Mouse (Mus musculus) right cerebral cortex, postnatal 10 days (tissue): ENCODE measurements around the gene Coro1c.

ENCODE experiments used
- DNase-seq, 2 experiments: peaks; one replicate each; pipeline ENCODE4 v3.0.0; 2021; ENCODE audit warnings: low spot score in 2 of 2

Gene Coro1c

DNA sequence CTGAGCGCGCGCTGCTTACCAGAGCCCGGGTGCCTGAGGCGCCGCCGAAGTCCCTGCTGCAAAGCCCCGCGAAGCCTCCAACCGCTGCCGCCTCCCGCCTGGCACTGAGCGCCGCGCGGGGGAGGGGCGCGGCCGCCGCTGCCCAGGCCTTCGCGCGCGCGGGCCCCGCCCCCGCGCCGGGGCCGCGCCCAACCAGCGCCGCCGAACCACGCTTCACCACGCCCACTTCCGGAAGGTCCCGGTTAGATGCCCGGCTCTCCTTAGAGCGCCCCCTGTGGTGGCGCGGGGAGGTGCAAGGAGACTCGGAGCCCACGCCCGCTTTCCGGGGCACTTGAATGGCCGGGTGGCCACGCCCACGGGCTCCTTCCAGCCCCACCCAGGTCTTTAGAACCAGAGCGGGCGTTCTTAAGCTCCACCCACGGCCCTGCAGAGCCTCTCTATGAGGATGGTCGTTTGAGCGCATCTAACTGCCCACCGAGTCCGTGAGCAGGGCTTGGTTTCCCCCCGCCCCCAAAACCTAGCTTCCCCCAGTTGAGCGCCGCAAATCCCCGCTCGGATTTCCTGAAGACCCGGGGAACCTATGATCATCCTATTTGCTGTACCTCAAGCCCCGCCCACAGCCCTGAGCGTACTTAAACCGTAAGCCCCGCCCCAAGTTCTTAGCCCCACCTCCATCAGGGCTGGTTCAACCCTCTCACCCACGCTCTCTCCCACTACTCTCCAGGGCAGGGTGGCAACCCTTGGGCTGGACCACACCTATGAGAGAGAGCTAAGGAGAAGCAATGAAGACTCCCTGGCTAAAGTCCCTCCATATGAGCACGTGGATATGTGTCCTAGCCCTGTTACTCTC is at the start of gene Coro1c:
Gene Coro1c, minus strand, starts transcription at position 167 of the 850 bp plus-strand sequence.
- DNase-seq: peak; percentile 97 to 98

DNA sequence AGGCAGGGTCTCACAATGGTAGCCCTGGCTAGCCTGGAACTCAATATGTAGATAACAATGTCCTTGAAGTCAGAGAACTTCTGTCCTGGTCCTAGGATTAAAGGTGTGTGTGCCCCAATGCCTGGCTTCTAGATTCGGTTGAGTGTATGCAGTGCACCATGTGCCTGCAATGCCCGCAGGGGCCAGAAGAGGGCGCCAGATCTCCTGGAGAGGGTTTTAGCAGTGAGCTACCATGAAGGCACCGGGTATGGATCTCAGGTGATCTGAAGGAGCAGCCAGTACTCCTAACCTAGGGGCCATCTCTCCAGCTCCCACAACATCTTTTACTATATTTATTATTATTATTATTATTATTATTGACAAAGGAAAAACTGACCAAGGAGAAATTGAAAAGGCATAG is 48.0 kb upstream of the Coro1c start:
- DNase-seq: peak; percentile 73 to 88

DNA sequence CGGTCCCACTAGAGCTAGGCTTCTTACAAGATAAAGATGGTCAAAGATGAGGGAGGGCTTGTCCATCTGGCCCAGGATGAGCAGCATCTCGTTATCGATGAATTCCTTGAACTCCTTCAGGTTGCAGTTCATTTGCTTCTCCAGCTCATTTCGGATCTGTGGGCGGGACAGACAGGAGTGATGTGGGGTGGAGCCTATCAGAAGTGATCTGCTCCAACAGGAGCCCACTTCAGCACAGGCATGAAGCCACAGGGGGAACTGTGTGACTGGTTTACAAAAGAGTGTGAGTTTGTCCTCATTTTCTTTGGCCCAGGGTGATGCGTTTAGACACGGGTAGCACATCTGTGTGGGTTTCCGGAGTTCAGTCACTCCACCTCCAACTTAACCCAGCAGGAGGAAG is 47.1 kb upstream of the Coro1c start:
- DNase-seq: no peak

DNA sequence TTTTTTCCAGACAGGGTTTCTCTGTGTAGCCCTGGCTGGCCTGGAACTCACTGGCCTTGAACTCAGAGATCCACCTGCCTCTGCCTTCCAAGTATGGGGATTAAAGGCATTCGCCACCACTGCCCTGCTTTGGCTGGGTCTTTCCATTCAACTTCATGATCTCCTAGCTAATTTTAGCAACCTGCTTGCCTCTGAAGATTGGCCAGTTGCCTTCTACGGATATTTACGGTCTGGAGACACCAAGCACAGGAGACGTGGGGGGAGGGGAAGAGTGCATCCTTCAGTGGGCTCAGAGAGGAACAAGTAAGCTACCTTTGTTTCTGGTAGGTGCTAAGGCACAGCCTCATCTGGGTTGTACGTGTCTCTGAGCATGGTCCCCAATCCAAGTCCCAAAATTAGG is 46.7 kb upstream of the Coro1c start:
- no peak for DNase-seq

DNA sequence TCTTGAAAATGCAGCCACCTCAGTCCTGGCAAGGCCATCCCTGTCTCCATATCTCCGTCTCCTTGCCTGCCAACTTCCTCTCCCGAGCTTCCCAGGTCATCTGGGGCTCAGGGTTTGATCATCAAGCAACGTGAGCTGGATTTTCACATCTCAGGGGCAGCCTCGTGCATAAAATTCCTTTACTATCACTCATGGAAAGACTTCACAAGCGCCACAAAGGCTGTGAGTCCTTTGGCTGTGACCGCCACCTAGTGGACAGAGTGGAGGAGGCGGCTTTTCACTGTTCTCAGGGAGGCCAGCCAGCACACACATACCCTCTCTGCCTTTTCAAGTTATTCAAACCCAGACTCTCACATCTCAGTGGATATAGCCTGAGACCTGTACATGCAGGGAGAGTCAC is 45.9 kb upstream of the Coro1c start:
- peak; percentile 86 to 91 for DNase-seq

DNA sequence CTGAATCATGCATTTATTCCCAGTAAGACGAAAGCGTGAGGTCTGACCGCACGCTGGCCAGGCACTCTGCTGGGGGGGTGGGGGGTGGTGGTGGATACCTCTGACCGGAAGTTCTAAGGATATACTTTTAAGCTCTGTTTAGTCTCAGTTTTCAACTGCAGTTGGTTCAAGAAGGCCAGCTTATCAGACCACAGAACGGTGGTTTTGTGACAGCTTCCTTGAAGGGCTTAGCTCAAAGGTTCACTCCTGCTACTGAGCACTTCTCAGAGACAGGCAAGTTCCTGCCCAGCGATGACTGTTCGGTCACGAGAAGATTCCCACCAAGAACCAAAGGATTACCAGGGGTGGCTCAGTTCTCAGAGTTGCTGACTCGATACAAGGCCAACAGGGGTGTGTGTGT is 44.0 kb upstream of the Coro1c start:
- no peak for DNase-seq

DNA sequence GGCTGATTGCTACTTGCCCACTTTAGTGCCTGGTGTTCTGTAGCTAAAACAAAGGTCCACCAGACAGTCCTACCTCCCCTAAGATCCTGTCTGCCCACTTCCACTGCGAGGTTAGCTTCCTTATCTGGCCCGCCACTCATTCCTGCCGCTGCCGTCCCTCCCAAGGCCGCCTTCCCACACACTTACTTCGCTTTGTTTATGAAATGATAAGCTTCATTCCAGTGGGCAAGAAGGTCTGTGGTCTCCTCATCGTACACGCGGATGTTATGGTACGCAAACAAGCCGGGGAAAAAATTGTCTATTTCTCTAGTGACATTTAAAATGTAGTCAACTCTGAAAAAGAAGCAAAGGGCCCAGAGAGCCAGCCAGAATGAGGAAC is 43.1 kb upstream of the Coro1c start:
- DNase-seq: no peak

DNA sequence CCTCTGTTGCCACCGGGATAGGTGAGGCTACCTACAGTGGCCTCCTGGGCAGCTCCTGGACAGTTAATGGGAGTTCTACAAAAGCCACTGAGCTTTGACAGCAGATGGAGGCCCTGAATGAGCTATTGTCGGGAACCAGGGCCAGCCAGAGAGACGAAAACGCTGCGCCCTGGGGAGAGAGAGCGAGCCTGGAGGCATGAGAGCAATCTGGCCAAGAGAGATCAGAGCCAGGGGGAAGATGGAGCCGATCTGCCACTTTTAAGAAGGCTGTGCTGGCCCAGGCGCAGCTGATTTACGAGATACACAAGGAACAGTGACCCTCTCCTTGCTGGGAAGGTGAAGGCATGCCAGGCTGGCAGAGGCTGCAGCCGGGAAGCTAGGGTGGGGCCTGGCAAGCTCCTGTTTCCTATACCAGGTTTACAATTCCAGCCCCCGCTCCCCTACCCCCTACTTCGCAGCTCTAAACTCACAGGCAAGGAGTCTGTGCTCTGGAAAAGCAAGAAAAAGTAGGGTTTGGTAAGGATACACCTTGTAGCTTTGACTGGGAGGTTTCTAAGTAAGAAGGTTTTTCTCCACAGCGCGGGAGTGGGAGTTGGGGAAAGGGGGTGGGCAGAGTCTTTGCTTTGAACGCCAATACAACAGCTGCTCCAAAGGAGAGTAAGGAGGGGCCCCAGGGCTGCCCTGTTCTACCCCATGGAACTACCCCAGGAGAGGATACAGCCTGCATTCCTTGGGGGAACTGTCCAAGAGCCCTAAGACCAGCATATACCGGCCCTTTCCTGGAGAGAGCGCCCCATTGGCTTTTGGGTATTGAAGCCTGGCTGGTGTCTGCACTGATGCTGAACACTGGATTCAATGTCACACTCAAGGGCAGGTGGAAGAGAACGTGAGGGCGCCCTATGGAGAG is 42.5 kb upstream of the Coro1c start:
- no peak for DNase-seq

DNA sequence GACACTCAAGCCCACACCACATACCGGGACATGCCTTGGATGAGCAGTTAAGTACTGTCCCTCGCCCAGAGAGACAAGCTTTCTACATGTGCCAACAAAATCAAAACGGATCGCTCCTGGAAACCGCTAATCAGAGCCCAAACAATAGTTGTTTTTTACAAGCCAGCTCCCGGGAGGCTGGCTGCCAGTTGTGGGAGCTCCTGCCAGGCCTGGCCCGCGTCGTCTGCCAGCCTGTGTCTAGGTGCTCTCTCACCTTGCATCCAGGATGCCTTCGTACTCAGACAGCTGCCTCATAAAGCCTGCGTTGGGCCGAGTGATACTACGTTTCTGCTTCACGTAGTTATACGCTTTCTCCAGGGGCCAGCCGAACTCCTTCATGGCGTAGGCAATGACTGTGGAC is 41.6 kb upstream of the Coro1c start:
- DNase-seq: no peak

DNA sequence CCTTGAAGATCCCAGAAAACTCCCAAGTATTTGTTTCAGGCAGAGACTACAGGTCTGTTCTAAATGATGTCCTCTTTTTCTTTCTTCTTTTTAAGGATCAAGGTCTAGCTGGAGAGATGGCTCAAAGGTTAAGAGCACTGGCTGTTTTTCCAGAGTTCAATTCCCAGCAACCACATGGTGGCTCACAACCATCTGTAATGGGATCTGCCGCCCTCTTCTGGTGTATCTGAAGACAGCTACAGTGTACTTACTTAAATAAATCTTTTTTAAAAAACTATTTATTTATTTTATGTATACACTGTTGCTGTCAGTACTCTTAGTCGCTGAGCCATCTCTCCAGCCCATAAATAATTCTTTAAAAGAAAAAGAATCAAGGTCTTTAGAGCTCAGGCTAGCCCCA is 38.7 kb upstream of the Coro1c start:
- no peak for DNase-seq

DNA sequence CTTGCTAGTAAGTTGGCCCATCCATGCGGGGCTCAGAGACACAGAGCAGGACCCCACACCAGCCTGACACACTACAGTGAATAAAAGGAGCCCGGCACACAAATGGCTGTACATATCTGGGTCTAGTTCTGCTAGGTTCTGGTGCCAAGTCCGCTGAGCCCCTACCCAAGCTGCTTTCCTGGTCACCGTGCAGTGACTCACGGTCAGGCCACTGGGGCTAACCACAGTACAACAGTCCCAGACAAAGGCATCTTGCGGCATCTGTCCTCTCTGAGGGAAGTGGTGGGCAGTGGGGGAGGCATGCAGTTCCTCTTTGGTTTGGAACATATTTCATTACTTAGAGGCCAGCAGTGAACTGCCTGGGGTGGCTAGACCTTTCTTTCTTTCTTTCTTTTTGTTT is 36.6 kb upstream of the Coro1c start:
- no peak for DNase-seq

DNA sequence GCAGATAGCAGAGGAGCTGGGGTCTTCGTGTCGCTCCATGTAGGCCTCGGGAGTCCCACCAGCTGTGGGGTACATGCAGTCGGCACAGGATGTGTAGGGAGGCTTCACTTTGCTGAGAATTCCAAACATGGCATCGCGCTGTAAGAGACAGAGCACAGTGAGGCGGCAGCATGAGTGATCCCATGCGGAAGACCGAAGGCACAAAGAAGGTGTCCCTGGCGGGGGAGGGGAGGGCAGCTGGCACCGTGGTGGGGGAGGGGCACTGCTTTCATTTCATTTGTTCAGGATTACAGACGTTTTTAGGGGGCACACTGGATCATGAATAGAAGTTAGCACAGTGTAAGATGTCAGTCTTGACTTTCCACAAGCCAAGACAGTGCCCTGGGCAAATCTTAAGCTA is 34.8 kb upstream of the Coro1c start:
- no peak for DNase-seq

DNA sequence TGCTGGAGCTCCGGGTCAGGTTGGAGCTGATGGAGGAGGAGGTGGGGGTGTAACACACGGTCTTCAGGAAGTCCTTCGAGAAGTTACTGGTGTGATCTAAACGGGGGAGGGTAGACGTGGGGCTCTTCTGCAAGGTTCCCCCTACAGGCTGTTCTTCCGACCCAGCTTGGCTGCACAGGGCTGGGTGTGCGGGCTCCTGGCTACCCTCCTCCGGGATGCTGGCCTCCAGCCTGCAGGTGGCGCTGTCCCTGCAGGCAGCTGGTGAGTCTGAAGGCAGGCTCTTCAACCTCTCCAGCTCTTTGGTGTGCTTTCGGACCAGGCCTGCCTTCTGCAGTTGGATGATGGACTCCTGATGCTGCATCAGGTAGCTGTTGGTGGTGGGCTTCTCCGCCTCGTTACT is 34.0 kb upstream of the Coro1c start:
- no peak for DNase-seq

DNA sequence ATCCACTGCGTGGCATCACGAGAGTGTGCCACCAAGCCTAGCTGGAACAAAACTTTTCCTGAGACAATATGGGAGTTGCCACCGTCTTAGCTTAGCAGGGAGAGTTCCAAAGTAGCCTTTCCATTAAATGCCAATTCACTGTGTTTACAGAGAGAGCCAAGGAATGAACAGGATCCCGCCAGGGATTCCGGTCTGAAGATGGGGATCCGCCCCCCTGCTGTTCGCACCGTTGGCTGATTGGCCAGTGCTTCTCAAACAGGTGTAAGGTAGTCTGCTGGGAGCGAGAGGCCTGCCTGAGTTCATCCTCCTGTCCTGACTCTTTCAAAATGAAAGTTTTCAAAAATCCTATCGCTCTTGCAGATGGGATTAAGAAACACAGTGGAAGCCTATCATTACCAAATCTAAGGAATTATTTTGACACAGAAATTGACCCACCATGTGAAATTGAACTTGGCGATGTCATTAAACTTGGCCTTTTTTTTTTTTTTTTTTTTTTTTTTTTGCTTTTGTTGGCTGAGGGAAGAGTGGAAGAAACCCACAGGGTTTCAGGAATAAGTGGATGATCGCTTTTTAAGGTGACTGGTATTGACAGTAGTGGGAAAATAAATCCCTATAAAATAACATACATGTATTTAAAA is 30.8 kb upstream of the Coro1c start:
- DNase-seq: no peak

DNA sequence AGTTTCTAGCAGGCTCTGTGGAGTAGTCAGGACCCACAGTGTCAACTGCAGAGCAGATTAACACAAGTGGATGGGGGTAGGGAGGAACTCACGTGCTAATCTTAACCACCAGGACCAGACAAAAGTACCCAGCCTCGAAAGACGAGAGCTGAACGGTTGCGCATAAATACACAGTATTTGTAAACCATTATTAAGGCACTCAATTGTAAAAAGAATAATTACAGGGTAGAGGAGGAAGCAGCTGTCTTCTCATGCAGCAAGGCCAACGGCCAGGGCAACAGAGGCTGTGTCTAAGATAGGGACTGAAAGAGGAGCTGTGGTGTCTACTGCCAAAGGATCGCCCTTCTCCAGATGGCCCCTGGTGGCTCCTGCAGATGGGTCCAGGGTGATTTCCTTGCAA is 29.1 kb upstream of the Coro1c start:
- no peak for DNase-seq

DNA sequence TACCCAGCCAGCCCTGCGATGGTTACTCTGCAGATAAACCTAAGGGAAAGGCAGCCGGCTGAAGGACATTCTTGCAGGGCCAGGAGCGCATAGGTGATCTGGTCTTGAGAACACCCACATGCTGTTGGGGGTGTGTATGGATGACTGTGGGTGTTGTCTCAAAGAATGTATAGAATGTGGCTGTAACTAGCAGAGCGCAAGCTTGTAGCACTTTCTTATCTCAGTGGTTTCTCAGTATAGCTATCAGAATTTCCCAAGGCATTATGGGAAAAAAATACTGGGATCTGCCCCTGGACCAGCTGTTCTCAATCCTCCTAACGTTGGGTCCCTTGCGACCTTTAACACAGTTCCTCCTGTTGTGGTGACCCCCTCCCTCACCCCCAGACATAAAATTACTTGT is 25.3 kb upstream of the Coro1c start:
- DNase-seq: no peak

DNA sequence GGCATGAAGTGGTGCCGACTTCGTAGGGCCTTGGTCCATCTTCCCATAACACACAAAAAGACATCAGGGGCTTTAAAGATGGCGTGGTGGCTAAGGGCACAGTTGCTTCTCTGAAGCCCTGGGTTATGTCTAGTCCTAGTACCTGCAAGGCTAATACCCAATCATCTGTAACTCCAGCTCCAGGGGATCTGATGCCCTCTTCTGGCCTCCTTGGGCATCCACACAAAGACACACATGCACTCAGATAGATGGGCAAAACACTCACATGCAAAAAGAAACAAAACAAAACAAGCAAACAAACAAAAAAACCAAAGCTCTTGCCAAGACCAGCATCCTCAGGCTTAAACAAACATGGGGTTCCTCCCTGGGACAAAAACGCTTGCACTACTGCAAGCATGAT is 24.9 kb upstream of the Coro1c start:
- no peak for DNase-seq

DNA sequence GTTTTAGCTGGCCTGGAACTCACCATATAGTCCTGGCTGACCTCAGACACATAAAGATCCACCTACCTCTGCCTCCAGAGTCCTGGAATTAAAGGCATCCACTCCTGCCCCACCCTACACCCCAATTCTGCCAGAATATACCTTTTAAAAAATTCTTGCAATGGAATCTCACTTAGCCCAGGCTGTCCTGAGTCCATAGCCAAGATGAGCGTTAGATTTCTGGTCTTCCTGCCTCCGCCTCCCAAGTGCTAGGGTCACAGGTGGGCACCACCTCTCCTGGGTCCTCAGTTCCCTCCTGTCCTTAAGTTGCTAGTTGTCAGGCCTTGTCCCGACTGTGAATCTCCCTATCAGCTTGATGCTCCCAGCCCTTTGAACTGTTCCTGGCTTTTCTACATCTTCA is 23.8 kb upstream of the Coro1c start:
- DNase-seq: no peak

DNA sequence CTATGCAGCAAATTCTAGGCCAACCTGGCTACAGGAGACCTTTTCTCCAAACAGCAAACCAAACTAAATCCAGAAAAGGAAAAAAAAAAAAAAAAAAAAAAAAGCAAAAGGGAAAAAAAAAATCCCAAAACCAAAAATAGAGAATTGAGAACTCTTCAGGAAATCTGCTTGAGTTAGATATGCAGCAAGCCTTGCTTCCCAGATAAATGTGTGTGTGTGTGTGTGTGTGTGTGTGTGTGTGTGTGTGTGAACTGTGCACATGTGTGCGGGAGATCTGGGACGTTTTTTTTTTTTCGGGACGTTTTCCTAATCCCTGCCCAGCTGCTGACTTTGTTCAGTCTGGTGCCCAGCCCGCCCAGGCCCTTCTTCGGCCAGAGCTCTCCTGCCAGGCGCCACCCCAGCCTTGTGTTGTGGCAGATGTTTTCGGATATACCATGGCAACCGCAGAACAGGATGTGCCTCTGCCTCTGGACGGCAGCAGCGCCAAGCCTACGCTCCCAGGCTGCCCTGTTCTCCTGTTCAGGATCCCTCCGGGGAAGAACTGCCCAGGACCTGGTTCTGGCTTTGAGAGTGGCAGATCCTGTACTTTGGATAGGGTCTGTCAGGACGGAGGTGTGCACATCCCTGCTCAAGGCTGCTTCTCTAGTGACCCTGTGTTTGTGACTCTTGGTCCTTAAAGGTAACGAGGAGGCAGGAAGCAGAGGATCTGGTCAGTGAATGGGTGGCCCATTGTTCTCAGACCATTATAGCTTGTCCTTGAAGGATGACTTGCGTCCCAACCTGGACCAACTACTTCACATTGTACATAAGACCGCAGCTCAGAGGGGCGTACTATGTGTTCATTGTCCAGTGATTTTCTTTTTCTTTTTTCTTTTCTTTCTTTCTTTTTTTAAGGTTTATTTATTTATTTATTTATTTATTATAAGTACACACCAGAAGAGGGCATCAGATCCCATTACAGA is 22.4 kb upstream of the Coro1c start:
- peak in 1 of 2 experiments; percentile 61 for DNase-seq

DNA sequence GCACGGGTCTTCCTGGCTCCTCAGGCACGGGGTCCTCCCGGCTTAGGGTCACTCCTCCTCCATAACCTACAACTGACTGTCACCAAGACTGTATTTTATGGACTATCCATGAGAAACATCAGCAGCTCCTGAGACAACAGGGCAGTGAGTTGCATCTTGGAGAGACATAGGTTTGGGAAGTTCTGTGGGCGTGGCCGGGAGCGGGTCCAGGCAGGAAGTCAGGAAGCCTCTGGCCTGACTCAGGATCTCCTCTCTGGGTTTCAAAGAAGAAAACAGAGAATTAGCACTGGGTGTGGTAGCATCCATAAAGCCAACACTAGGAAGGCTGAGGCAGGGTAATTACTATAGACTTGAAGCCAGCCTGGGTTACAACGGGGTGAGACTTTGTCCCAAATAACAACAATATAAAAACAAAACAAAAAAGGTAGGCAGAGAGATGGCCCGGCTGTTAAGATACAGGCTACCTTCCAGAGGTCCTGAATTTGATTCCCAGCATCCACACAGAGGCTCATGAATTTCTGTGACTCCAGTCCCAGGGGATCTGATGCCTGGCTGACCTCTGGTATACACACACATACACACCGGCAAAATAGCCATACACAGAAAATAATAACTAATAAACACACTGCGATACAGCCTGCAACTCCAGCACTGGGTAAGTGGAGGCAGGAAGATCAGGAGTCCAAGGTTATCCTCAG is 21.5 kb upstream of the Coro1c start:
- no peak for DNase-seq

DNA sequence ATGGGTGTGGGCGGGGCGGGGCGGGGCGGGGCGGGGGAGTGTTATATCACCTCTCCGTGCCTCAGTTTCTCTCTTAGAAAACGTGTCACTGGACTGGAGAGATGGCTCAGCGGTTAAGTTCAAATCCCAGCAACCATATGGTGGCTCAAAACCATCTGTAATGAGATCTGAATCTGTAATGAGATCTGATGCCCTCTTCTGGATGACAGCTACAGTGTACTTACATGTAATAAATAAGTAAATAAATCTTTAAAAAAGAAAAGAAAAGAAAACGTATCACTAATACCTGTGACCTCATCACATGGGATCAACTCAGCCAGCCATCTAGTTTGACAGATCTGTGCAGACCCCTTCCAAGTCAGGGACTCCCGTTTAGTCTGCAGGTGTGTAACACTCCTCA is 21.0 kb upstream of the Coro1c start:
- no peak for DNase-seq
